Mouse (Mus musculus): Measurements from ENCODE around the gene Adarb2.

DNA sequence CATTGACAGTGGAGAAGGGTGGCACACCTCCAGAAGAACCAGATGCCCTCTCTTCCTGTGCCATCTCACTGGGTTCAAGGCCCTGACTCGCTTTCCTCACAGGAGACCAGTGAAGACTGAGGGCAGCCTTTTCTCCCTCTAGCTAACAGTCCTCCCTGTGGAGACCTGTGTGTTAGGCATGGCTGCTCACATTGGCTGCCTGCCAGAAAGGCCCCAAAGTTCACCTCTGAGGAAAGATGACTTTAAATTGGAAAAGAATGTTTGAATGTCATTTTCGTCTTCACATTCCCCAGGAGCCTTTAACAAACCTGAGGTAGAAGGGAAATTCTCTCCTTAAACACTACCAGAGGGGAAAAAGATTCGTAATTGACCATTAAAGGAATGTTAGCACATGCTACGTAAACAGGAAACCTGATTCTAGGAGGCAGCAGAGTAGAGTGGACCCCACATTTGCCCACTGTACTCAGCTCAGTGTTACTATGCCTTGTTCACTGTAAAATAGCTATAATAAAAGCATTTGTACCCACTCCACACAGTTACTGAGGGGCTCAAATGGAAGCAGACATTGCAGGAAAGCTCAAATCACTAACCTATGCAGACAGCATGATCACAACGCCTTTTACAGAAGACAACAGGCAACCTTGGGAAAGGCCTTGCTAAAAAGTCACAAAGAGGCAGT lies 285.2 kb downstream of the Adarb2 start:
- TF ChIP-seq CTCF (IDR thresholded peaks at IDR 0.05; ENCODE audit: low read depth) (no peak), EP300 (IDR thresholded peaks at IDR 0.05; ENCODE audit: low read depth) (no peak)
